Mouse (Mus musculus) heart, postnatal 0 days (tissue): Measurements from ENCODE around the gene Dock1. TPM values are rescaled to one million over a fixed set of nuclear protein-coding genes. Genes with fewer than 3 reads are reported as not detected.

Source experiments
- ATAC-seq: fragments of 200-750 bp; cut with Nextera tagmentation; 2 replicates; pipeline ENCODE4 v1.8.0; 2017; ENCODE audit warnings: low read depth, moderate number of reproducible peaks, moderate library complexity; ENCODE audit not compliant: insufficient read depth
- DNase-seq: peaks from one replicate; pipeline ENCODE4 v3.0.0-alpha.2; 2016; ENCODE audit warnings: low spot score
- H3K27ac ChIP-seq: fragments of 300-500 bp; sonication (generic); 2 replicates; pipeline ENCODE4 v1.5.1; 2014; ENCODE audit warnings: low read depth, mild to moderate bottlenecking
- H3K27me3 ChIP-seq: fragments of 300-500 bp; sonication (generic); 2 replicates; pipeline ENCODE4 v1.6.1; 2014; ENCODE audit warnings: low read length, mixed read lengths; ENCODE audit not compliant: control insufficient read depth, insufficient read depth
- H3K36me3 ChIP-seq: fragments of 300-500 bp; sonication (generic); replicated peaks from 2 replicates; pipeline ENCODE4 v1.6.1; 2014; ENCODE audit warnings: low read length, mixed read lengths; ENCODE audit not compliant: control insufficient read depth, insufficient read depth
- H3K4me1 ChIP-seq: fragments of 300-500 bp; sonication (generic); 2 replicates; pipeline ENCODE4 v1.6.1; 2014; ENCODE audit warnings: antibody characterized with exemption; ENCODE audit not compliant: control insufficient read depth, insufficient read depth
- H3K4me2 ChIP-seq: fragments of 300-500 bp; sonication (generic); 2 replicates; pipeline ENCODE4 v1.6.1; 2014; ENCODE audit warnings: low read depth, mild to moderate bottlenecking, low read length, moderate library complexity
- H3K4me3 ChIP-seq: fragments of 300-500 bp; sonication (generic); 2 replicates; pipeline ENCODE4 v1.5.1; 2014; ENCODE audit warnings: low read depth, low read length
- H3K9ac ChIP-seq: fragments of 300-500 bp; sonication (generic); replicated peaks from 2 replicates; pipeline ENCODE4 v1.6.1; 2014; ENCODE audit warnings: low read depth, low read length, mixed read lengths
- H3K9me3 ChIP-seq: fragments of 300-500 bp; sonication (generic); replicated peaks from 2 replicates; pipeline ENCODE4 v1.6.1; 2016; ENCODE audit warnings: low read length; ENCODE audit not compliant: control insufficient read depth
- CTCF ChIP-seq: IDR thresholded peaks from 2 replicates; pipeline ENCODE4 v1.5.1; 2016; ENCODE audit warnings: antibody characterized with exemption, control low read depth, low read depth
- EP300 ChIP-seq: IDR thresholded peaks from 2 replicates; pipeline ENCODE4 v1.6.1; 2016; ENCODE audit warnings: antibody characterized with exemption, low read depth
- WGBS: fragments of 180-500 bp; shearing (Covaris S2); extraction: QIAGEN DNeasy Blood & Tissue Kit; methylation state at CpG from one replicate; pipeline ENCODE4 v1.1.7; 2014; 5-methylcytosine and 5-hydroxymethylcytosine counted together
- polyA plus RNA-seq: library from polyadenylated mRNA; unstranded; fragments of >200 nt; fragmentation: Nextera tagmentation; extraction: Ambion mirVana; gene quantifications from 2 replicates; pipeline ENCODE4 v1.2.1, GENCODE M21; 2015
- total RNA-seq: library from RNA; depleted of rRNA; stranded (reverse); fragments of >200 nt; gene quantifications from 2 replicates; pipeline ENCODE4 v1.2.3, GENCODE M21; 2014; ENCODE audit warnings: low replicate concordance

The Dock1 gene
- total and polyA plus RNA-seq, 2 experiments from 2014 or later, result 9.7 to 15.2 TPM

- no peak overlapping the region for H3K4me3 ChIP-seq
- H3K27ac ChIP-seq, result no peak overlapping the region
- 79% methylated on average over 4 of the region's 4 CpGs for WGBS
- no peak for TF ChIP-seq CTCF
- no peak for TF ChIP-seq EP300
- no peaks in the 10 kb centered on the region for H3K9me3 ChIP-seq
- no peak overlapping the region for H3K9ac ChIP-seq
- ATAC-seq, result no peak
- DNase-seq, result no peak
- no peaks in the 10 kb centered on the region for H3K27me3 ChIP-seq
- peaks cover 7% of the 10 kb centered on the region; the same call in 1 of the 2 replicates for H3K4me1 ChIP-seq
- H3K36me3 ChIP-seq, result no peaks in the 10 kb centered on the region
- H3K4me2 ChIP-seq, result no peak overlapping the region
These were observed 419.2 kb downstream of the Dock1 start for GRCm38 (mm10) chr7:135089626-135090025.

GRCm38 (mm10) chr7:135093851-135094250 is 423.4 kb downstream of the Dock1 start:
- H3K4me3 ChIP-seq, result no peak overlapping the region
- WGBS, result 48% methylated on average over 2 of the region's 2 CpGs
- 0 out of 2 replicates have a peak, but pooled peaks cover 5% of the 10 kb centered on the region for H3K4me1 ChIP-seq
- no peaks in the 10 kb centered on the region for H3K9me3 ChIP-seq
- no peak for DNase-seq
- no peak overlapping the region for H3K9ac ChIP-seq
- no peak overlapping the region for H3K4me2 ChIP-seq
- no peak for TF ChIP-seq CTCF
- TF ChIP-seq EP300, result no peak
- H3K36me3 ChIP-seq, result 0 out of 2 replicates have a peak, but pooled peaks cover 9% of the 10 kb centered on the region
- H3K27me3 ChIP-seq, result no peaks in the 10 kb centered on the region
- no peak overlapping the region for H3K27ac ChIP-seq
- peak; percentile 30; the same call in 1 of the 2 replicates for ATAC-seq

- TF ChIP-seq EP300 (no peak), CTCF (no peak)
- no peak for DNase-seq
- H3K27ac ChIP-seq, result no peak overlapping the region
These were observed 431.5 kb downstream of the Dock1 start for GRCm38 (mm10) chr7:135101921-135102320.

GRCm38 (mm10) chr7:135106536-135106935 is 436.1 kb downstream of the Dock1 start:
- ATAC-seq, result no peak
- no peak overlapping the region for H3K4me2 ChIP-seq
- WGBS, result 73% methylated on average over 3 of the region's 3 CpGs

More at GRCm38 (mm10) chr7:135101921-135102320, 431.5 kb downstream of the Dock1 start:
- no peak overlapping the region for H3K9ac ChIP-seq
- peaks cover 18% of the 10 kb centered on the region; the same call in 1 of the 2 replicates for H3K36me3 ChIP-seq
- WGBS, result 95% methylated on average over 7 of the region's 7 CpGs
- H3K27me3 ChIP-seq, result no peaks in the 10 kb centered on the region
- no peak for ATAC-seq
- H3K9me3 ChIP-seq, result no peaks in the 10 kb centered on the region
- H3K4me2 ChIP-seq, result no peak overlapping the region
- H3K4me3 ChIP-seq, result no peak overlapping the region
- H3K4me1 ChIP-seq, result peaks cover 5% of the 10 kb centered on the region; the same call in 1 of the 2 replicates

GRCm38 (mm10) chr7:135110307-135110706 is 439.9 kb downstream of the Dock1 start:
- no peaks in the 10 kb centered on the region for H3K4me1 ChIP-seq
- no peak overlapping the region for H3K9ac ChIP-seq
- peaks cover 37% of the 10 kb centered on the region for H3K36me3 ChIP-seq
- DNase-seq (no peak), ATAC-seq (no peak)
- TF ChIP-seq EP300 (no peak), CTCF (no peak)
- no peak overlapping the region for H3K4me3 ChIP-seq
- no peaks in the 10 kb centered on the region for H3K27me3 ChIP-seq
- whole genome bisulfite sequencing, result 74% methylated on average over 1 of the region's 1 CpGs
- H3K27ac ChIP-seq, result no peak overlapping the region
- no peaks in the 10 kb centered on the region for H3K9me3 ChIP-seq
- H3K4me2 ChIP-seq, result no peak overlapping the region

More at GRCm38 (mm10) chr7:135106536-135106935, 436.1 kb downstream of the Dock1 start:
- H3K4me1 ChIP-seq, result no peaks in the 10 kb centered on the region
- TF ChIP-seq EP300 (no peak), CTCF (no peak)
- no peak overlapping the region for H3K9ac ChIP-seq
- H3K27ac ChIP-seq, result no peak overlapping the region
- DNase-seq, result no peak
- no peak overlapping the region for H3K4me3 ChIP-seq
- H3K36me3 ChIP-seq, result peaks cover 34% of the 10 kb centered on the region
- no peaks in the 10 kb centered on the region for H3K27me3 ChIP-seq
- no peaks in the 10 kb centered on the region for H3K9me3 ChIP-seq
